8 mouse cellular contexts compared by ENCODE assay signal in genomic region chr11:80382626-80383018, GRCm38 (mm10). TPM values are rescaled to one million over a fixed set of nuclear protein-coding genes. Genes with fewer than 3 reads are reported as not detected.
DNase-seq lines count a peak whose midpoint lies in the region; ATAC-seq lines count a peak whose summit lies in the region.

No protein-coding gene starts in this region.

- peak overlapping the region; percentile 94 for H3K27ac ChIP-seq in brown adipose tissue, adult 24 weeks (replicated peaks; ENCODE audit: low read depth, low read length)
- H3K27ac ChIP-seq in heart, embryonic 12.5 days (ENCODE audit: poor library complexity, severe bottlenecking): peak overlapping the region; percentile 90
- H3K27ac ChIP-seq in limb, embryonic 12.5 days: peak overlapping the region; percentile 87
- peak overlapping the region; percentile 90 for H3K27ac ChIP-seq in midbrain, embryonic 16.5 days (ENCODE audit: low read length)

- WGBS in heart, embryonic 12.5 days: 6% methylated on average over 12 of the region's 12 CpGs
- 8% methylated on average over 12 of the region's 12 CpGs for WGBS in limb, embryonic 12.5 days
- WGBS in midbrain, embryonic 16.5 days: 7% methylated on average over 12 of the region's 12 CpGs

- ATAC-seq in heart, embryonic 12.5 days (ENCODE audit: insufficient number of reproducible peaks, low FRiP score): no peak
- no peak for ATAC-seq in limb, embryonic 12.5 days (ENCODE audit: insufficient number of reproducible peaks, insufficient read depth, low FRiP score, low TSS enrichment, low read depth)
- ATAC-seq in midbrain, embryonic 16.5 days: peak; percentile 17; the same call in 1 of the 2 replicates

- peak overlapping the region; percentile 70 for H3K4me2 ChIP-seq in heart, embryonic 12.5 days
- peak overlapping the region; percentile 66 for H3K4me2 ChIP-seq in limb, embryonic 12.5 days
- peak overlapping the region; percentile 77 for H3K4me2 ChIP-seq in midbrain, embryonic 16.5 days (ENCODE audit: low read length)

- H3K9me3 ChIP-seq in heart, embryonic 12.5 days (replicated peaks): no peaks in the 10 kb centered on the region
- no peaks in the 10 kb centered on the region for H3K9me3 ChIP-seq in limb, embryonic 12.5 days
- H3K9me3 ChIP-seq in midbrain, embryonic 16.5 days (replicated peaks; ENCODE audit: control insufficient read depth, low read length, poor library complexity, severe bottlenecking): no peaks in the 10 kb centered on the region

- peak overlapping the region; percentile 98 for H3K9ac ChIP-seq in heart, embryonic 12.5 days
- H3K9ac ChIP-seq in limb, embryonic 12.5 days (replicated peaks): peak overlapping the region; percentile 97
- H3K9ac ChIP-seq in midbrain, embryonic 16.5 days (ENCODE audit: low read depth, low read length): peak overlapping the region; percentile 78

- no peaks in the 10 kb centered on the region for H3K27me3 ChIP-seq in heart, embryonic 12.5 days (replicated peaks)
- no peaks in the 10 kb centered on the region for H3K27me3 ChIP-seq in limb, embryonic 12.5 days
- H3K27me3 ChIP-seq in midbrain, embryonic 16.5 days (ENCODE audit: control insufficient read depth, insufficient read depth, low read depth, low read length): no peaks in the 10 kb centered on the region

- H3K4me1 ChIP-seq in brown adipose tissue, adult 24 weeks (ENCODE audit: control insufficient read depth, insufficient read depth, insufficient read length, low read length): peaks cover 4% of the 10 kb centered on the region; the same call in 1 of the 2 replicates
- H3K4me1 ChIP-seq in heart, embryonic 12.5 days (replicated peaks): peaks cover 19% of the 10 kb centered on the region
- H3K4me1 ChIP-seq in limb, embryonic 12.5 days (replicated peaks): peaks cover 24% of the 10 kb centered on the region
- peaks cover 29% of the 10 kb centered on the region for H3K4me1 ChIP-seq in midbrain, embryonic 16.5 days (ENCODE audit: control insufficient read depth, insufficient read depth, low read length)

- intact Hi-C loops in gastrocnemius, postnatal 14 days (cut with DNase I; ENCODE audit: low total_unique reads): no loop called here

- H3K36me3 ChIP-seq in heart, embryonic 12.5 days: peaks cover 15% of the 10 kb centered on the region
- H3K36me3 ChIP-seq in limb, embryonic 12.5 days: peaks cover 26% of the 10 kb centered on the region
- H3K36me3 ChIP-seq in midbrain, embryonic 16.5 days (ENCODE audit: control insufficient read depth, insufficient read depth, low read length): peaks cover 3% of the 10 kb centered on the region; the same call in 1 of the 2 replicates

- peak overlapping the region; percentile 96 for H3K4me3 ChIP-seq in brown adipose tissue, adult 24 weeks (ENCODE audit: insufficient read depth, low read depth, low read length)
- H3K4me3 ChIP-seq in heart, embryonic 12.5 days: peak overlapping the region; percentile 97
- H3K4me3 ChIP-seq in limb, embryonic 12.5 days (replicated peaks): peak overlapping the region; percentile 86
- H3K4me3 ChIP-seq in midbrain, embryonic 16.5 days (ENCODE audit: low read depth, low read length): peak overlapping the region; percentile 96

- peak; percentile 36 for DNase-seq in gastrocnemius, adult 18-20 months (ENCODE audit: low spot score)
- no peak for DNase-seq in gastrocnemius, postnatal 14 days
- peak; percentile 57 for DNase-seq in CD4-positive, CD25-positive, alpha-beta regulatory T cell, adult 2 months (ENCODE audit: low read depth, low spot score)
- DNase-seq in telencephalon, adult 2 months (ENCODE audit: low read depth, low spot score): peak; percentile 33

RNA-seq across cellular contexts. Expression of gene Zfp207, which starts 0.5 kb away (rescaled TPM):
- 10 to 100 TPM; 55.4 to 55.5 TPM for total RNA-seq in gastrocnemius, adult 18-20 months (2021)
- 10 to 100 TPM; 61.4 to 64.0 TPM for total RNA-seq in gastrocnemius, postnatal 14 days (2021)
- polyA plus RNA-seq in brown adipose tissue, adult 24 weeks (2012; ENCODE audit: insufficient read depth, insufficient read length, missing spikeins): 52.9 and 109 TPM in 2 replicates
- polyA plus RNA-seq in heart, embryonic 12.5 days (2016; fragmentation: Nextera tagmentation; extraction: Ambion mirVana): 168 and 169 TPM in 2 replicates
- 287 and 289 TPM in 2 replicates for polyA plus RNA-seq in limb, embryonic 12.5 days (2016; fragmentation: Nextera tagmentation; extraction: Ambion mirVana)
- 190 and 202 TPM in 2 replicates for polyA plus RNA-seq in midbrain, embryonic 16.5 days (2015; fragmentation: Nextera tagmentation; extraction: Ambion mirVana)

RNA-seq across cellular contexts. Expression of gene 5730455P16Rik, which starts 4.8 kb away (rescaled TPM):
- total RNA-seq in gastrocnemius, adult 18-20 months (2021): 10 to 100 TPM; 34.3 to 35.0 TPM
- 10 to 100 TPM; 24.3 to 28.6 TPM for total RNA-seq in gastrocnemius, postnatal 14 days (2021)
- 18.2 and 19.7 TPM in 2 replicates for polyA plus RNA-seq in brown adipose tissue, adult 24 weeks (2012; ENCODE audit: insufficient read depth, insufficient read length, missing spikeins)
- polyA plus RNA-seq in heart, embryonic 12.5 days (2016; fragmentation: Nextera tagmentation; extraction: Ambion mirVana): 17.0 and 17.3 TPM in 2 replicates
- 26.0 and 29.9 TPM in 2 replicates for polyA plus RNA-seq in limb, embryonic 12.5 days (2016; fragmentation: Nextera tagmentation; extraction: Ambion mirVana)
- 38.1 and 39.4 TPM in 2 replicates for polyA plus RNA-seq in midbrain, embryonic 16.5 days (2015; fragmentation: Nextera tagmentation; extraction: Ambion mirVana)

RNA-seq across cellular contexts. Expression of gene Psmd11, which starts 45.8 kb away (rescaled TPM):
- total RNA-seq in gastrocnemius, adult 18-20 months (2021): 100 to 1,000 TPM; 147 to 154 TPM
- total RNA-seq in gastrocnemius, postnatal 14 days (2021): 100 to 1,000 TPM; 121 to 128 TPM
- 103 and 110 TPM in 2 replicates for polyA plus RNA-seq in brown adipose tissue, adult 24 weeks (2012; ENCODE audit: insufficient read depth, insufficient read length, missing spikeins)
- polyA plus RNA-seq in heart, embryonic 12.5 days (2016; fragmentation: Nextera tagmentation; extraction: Ambion mirVana): 213 and 214 TPM in 2 replicates
- polyA plus RNA-seq in limb, embryonic 12.5 days (2016; fragmentation: Nextera tagmentation; extraction: Ambion mirVana): 313 and 325 TPM in 2 replicates
- polyA plus RNA-seq in midbrain, embryonic 16.5 days (2015; fragmentation: Nextera tagmentation; extraction: Ambion mirVana): 270 and 301 TPM in 2 replicates
